Mouse (Mus musculus) layer of hippocampus, postnatal 10 days (tissue): ENCODE data around the gene Ryr2. TPM values are rescaled to one million over a fixed set of nuclear protein-coding genes. Genes with fewer than 3 reads are reported as not detected.
"Not testable (repeated sequence)": the region's sequence is repeated elsewhere in the genome, so short reads cannot be mapped to it uniquely, and the experiment has no call there.

ENCODE experiments used
- DNase-seq, 2 experiments: peaks; one replicate each; pipeline ENCODE4 v3.0.0; 2021; ENCODE audit warnings: low spot score in 2 of 2
- total RNA-seq, 2 experiments: library from RNA; stranded (reverse); gene quantifications; 2 replicates each; pipeline ENCODE4 v1.2.3; 2021

Ryr2 gene
- total RNA-seq, 2 experiments from 2014 or later, result 112 to 140 TPM

DNA sequence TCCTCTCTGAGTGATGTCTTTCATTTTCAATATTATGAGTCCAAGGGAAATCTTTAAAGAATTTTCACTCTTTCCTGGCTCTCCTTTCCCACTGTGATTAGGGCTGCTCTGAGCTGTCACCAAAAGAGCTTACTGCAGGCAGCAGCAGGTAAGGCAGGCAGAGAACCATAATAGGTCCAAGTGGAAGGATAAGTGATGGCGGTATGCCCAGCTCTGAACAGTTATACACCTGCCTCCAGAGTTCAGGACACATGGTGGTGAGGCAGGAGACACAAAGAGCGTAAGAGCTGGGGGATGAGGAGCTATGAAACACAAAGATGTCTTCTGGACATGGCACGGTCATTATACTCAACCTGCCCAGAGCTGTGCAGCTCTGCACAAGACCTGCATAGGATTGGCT is 215.0 kb downstream of the Ryr2 start:
- no peak for DNase-seq

DNA sequence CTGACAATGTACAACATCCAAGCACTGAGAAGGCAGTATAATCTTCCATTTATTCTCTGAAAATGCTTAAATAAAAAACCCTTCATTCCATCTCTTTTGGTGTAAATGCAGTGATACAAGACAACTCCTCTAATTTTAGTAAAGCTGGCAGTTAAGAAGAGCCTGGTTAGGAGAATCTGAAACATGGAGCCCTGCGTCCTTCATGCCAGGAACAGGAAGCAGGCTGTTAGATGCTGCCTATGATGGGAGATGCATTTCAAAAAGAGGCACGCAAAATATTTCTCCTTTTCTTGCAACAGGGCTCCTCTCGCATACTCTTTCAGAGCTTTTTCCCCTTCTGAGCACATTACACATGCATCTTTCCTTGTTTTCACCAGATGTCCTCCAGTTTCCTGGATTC is 215.6 kb downstream of the Ryr2 start:
- DNase-seq, result no peak

DNA sequence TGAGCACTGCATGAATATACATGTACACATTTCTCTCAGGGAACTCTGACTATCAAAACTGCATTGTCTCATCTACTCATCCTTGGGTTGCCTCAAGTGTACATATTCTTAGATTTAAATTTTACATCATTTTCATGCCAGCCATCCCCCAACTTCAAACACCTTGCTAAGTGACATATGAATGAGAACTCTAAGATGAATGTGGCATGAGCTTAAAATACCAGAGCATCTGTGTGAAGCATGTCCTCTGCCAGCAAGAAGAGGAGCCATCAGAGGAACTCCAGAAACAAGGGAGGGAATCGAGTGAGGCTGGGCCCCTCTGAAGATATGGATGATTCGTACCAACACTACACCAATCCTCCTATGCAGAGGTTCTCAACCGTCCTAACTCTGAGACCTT is 222.6 kb downstream of the Ryr2 start:
- no peak for DNase-seq

DNA sequence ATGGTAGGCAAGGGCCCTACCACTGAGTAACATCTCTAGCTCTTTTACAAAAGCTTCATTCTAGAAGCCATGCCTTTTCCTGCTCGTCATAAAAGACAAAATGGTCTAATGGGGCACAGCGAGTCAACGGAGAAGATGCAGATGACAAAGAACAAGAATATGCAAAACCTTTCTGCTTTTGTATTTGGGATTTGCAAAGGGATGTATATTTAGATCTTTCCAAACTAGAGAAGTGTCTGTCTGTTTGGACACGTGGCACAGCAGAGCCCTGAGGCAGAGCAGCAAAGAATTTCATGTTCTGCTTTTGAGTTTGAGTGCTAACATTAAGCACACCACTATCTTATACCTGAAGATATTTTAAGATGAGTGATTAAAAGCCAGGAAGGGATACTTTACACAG is 224.4 kb downstream of the Ryr2 start:
- DNase-seq, result no peak

DNA sequence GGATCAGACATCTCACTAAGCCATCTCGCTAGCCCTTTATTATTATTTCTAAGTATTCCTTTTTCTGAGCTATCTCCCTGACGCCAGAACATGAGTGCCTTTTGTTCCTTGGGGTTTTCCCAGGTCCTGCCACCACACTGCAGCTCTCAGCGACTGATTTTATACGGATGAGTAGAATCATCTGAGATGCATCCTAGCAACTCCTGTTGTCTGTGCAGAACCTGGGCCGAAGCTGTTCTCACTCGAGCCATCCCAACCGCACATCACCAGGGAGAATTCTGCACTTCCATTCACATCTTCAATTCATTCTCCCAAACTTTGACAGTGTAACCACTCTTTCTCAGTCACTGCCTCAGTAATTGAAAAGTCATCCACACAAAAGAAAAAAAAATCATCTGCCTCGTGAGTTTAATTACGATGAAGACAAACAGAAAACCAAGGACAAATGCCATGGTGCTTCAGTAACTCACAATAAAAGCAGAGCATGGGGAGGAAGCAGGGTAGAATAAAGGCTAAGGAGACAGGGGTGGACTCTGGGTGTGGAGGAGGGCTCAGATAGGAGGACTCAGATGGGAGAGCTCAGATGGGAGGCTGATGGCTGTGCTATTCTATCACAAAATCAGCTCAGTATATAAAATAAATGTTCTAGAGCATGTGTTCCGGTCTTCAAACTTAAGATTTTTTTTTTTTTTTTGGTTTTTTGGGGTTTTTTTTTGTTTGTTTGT is 226.1 kb downstream of the Ryr2 start:
- no peak for DNase-seq

DNA sequence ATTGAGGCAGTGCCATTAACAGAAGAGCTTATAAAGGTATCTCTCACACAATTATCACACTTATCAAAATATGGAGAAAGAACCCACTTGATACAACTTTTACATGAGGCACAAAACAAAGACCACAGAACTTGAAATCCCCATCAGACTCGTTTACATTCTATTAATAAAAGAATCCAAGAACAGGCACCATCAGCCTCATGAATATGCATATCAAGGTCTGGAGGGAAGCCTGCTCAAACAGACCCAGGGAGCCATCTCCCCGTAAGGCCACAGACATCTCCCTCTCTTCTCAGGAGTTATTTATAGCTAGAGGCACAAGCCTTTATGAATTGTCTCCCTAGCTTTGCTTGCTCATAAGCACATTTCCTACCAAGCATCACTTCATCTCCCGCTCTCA is 227.7 kb downstream of the Ryr2 start:
- no peak for DNase-seq

DNA sequence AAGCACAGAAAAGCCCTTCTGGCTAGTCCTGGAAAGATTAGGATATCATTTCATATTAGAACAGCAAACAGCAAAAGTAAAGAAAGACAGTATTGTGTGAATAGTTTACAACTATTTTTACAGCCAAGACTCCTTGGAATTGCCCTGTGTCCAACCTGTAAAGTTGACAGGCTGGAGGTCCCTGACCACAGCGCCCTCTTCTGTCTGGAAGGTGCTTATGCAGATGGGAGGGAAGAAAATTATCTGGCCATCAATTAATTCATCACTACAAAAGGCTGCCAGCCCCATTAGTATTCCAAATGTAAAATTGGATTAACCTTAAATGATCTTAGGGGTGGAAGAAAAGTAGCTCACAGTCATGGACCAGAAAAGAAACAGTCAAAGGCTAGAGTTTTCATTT is 231.9 kb downstream of the Ryr2 start:
- no peak for DNase-seq

DNA sequence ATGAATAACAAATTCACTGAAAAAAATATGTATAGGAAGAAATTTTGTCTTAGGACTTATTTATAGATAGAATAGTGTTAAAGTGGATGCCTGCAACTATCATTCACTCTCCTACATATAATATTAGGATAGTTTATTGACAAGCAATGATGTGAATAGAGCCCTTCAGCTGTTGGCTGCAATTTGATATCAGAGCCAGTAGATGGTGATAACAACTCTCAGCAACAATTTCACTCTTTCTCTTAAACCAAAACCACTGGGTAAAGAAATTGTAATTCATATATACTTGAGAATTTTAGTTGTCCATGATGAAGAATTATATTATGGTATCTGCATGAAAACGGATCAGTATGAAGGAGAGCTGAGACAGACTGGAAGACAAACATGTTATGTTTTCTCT is 236.8 kb downstream of the Ryr2 start:
- DNase-seq, result no peak

DNA sequence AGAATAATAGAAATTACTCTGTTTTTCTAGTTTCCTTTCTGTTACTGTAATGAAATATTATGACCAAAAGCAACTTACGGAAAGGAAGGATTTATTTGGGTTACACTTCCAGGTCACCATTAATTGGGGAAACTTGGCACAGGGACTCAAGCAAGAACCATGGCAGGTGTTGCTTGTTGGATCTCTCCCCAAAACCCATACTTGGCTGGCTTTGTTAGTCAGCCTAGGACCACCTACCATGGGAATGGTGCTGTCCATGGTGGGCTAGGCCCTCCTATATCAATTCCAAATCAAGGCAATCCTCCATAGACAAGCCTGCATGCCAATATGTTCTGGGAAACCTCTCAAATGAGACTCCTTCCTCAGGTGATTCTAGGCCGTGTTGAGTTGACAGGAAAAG is 237.3 kb downstream of the Ryr2 start:
- no peak for DNase-seq

DNA sequence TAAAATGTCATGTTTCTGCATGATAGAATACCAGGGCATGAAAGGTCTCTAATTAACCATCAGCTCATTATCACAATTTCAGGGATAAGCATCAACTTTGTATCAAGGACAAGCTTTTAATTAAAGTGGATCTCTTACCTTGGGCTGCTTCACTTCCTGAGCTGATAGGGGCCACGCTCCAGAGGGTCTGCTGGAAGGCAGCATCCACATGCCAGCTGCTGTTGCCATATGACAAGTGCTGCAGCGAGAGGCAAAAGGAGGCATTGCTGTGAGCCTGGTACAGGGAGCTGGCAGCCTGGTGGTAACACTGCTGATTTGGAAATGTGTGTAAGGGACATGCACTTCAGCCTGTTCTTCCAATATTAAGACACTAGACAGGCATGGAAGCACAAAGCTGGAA is 237.8 kb downstream of the Ryr2 start:
- no peak for DNase-seq

DNA sequence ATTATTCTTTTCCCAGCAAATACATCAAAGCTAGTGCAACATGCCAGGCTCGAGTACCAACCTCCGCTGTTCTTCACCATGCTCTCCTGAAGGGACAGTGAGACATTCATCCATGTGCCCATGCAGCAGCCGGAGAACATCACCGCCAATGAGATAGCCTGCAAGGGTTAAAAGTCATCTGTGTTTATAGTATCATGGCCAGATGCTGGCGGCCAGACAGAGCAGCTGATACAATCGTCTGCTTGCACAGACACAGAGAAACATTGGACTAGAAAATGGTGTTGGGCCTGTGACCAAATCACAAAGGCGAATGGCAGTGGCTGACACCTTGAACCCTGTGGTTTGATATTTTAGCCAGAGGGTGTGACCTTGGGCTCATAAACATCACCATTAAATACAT is 238.7 kb downstream of the Ryr2 start:
- DNase-seq, result peak; percentile 18 to 25

DNA sequence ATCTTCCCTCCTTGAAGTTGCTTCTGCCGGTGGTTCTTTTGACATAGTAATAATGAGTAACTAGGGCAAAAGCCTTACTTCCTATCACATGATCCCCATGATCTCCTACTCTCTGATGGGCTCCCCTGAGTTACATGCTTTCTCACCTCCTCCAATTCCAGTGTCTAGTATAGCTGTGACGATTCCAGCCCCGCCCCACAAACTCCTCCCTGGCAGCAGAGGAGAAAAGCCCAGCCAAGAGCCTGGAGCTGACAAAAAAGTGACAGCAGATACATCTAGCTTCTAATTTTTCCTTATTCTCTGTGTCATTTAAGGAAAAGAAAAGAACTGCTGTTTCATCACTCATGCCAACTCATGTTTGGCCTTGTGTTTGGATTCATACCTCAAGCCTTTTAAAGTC is 241.5 kb downstream of the Ryr2 start:
- no peak for DNase-seq

DNA sequence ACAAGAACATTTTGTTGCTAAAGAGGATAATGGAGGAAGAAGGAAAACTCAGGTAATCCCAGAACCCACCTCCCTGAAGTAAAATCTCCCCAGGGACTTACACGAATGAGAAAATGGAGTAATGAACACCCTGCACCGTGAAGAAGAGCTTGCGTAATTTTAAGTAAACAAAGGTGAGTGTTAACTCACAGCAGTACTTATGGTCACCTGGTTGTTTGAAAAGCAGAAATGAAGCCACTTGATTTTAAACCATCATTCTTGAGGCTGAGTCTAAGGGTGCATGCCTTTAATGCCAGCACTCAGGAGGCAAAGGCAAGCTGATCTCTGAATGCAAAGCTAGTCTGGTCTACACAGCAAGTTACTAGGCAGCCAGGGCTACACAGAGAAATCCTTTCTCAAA is 255.1 kb downstream of the Ryr2 start:
- DNase-seq, result no peak

DNA sequence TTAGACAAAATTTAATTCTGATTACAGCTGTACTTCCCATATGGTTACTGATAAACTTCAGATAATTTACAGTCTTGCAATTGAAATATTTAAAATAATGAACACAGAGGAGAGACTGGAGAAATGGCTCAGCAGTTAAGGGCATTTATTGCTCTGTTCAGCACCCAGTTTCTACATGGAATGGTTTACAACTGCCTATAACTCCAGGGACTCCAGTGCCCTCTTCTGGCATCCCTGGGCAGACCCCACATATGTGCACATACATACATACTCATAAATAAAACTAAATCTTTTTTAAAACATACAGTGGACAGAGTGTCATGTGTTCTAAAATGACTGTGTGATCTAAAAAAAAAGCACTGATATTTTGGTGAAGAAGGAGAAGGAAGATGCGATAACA is 262.9 kb downstream of the Ryr2 start:
- DNase-seq, result no peak

DNA sequence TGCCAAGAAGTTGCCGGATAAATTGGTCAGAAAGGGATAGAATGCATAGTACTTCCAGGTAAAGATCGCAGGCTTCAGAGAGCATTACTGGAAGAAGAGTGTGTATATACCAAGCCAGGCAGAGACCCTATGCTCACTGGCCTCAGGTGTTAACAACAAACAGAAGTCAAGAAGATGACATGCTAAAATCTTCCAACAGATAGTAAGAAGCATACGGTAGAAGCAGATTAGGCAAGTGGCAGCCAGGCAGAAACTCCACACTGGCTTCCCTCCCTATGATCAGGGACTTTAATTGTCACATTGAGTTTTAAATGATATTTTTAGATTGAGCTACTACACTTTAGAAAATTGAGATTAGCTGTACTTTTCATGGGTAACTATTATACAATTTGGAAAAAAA is 268.9 kb downstream of the Ryr2 start:
- no peak for DNase-seq

DNA sequence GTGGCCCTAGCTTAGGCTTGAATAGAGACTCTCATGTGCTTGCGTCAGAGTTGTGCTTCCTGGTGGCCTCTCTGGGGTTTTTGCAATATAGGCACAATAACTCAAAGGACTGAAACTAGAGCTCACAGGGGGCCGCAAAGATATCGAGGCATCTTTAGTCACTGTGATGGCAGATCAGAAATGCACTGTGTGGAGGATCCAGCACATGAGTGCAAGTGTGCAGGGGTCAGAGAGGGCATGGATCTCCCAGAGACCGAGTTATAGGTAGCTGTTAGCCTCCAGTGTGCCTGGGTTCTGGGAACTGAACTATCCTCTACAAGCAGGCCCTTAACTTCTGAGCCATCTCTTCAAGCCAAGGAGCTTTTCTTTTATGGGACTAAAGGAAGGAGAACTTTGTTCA is 269.6 kb downstream of the Ryr2 start:
- no peak for DNase-seq

DNA sequence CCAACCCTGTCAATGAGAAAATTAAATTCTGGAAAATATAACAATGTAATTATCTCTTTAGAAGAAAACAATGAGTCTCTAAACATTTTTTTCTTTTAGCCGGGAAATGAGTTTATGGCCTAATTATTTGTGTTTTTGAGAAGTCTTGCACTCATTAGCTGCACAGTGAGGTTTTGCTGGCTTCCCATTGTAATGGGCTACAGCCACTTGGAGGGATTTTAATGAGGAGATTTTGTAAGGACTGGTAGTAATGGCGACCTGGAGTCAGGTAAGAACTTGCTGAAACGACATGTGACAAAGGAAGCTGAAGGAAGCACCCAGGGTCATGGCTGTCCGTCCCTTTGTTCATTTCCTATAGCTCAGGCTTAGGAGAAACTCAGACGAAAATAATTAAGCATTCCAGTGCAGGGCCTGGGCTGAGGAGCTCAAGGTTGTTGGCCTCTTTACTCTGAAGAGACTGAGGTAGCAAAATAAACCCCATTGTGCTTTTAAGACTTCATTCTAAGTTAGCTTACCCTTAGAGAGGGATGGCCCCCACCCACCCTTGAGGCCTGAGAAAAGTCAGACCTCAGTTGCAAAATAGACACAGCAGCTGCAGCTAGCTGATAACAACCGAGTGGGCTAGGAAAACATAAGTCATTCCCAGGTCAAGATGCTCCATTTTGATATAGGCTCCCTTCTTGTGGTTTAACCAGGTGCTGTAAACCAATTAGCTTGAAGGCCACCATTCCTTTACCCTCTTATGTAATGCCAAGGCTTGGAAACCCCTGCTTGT is 270.3 kb downstream of the Ryr2 start:
- DNase-seq, result no peak

DNA sequence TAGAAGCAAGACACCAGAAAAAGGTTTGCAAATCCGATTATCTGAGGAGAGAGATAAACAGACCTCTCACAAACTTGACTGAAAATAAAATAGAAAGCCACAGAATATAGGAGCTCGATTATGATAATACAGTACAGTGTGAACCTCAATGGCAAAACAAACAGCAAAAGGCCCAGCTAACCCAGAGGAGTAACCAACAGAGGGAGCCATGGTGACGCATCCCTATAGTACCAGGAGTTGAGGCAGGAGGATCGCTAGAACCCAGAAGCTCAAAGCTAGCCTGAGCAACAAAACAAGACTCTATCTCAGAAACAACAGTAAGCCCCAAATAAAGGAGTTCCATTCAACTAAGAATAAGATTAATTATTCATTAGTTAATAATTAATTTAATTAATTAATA is 275.5 kb downstream of the Ryr2 start:
- DNase-seq, result no peak

DNA sequence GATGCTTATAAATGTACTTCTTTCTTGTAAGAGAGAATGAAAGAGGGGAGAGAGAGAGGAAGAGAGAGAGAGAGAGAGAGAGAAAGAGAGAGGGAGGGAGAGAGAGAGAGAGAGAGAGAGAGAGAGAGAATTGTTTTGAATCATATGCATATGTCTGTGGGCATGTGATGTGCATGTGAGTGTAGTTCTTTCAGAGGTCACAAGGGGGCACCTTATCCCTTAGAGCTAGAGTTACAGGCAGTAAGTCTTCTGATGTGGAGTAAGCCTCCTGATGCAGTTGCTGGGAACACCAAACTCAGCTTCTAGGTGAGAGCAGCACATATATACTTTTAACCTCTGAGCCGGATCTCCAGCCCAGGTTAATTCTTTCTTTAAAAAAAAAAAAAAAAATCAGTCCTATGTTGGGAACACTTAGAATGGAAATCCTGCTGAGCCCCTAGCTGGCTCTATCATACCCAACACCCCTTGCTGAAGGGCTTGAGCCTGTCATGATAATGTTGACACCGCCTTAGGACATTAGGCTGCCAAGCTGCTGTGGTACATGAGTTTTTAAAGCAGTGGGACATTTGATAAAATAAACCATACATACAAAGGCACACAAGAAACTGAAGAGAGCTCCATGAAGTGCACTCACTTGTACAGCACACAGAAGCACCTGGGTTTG is 281.1 kb downstream of the Ryr2 start:
- DNase-seq, result peak in 1 of 2 experiments; percentile 9

DNA sequence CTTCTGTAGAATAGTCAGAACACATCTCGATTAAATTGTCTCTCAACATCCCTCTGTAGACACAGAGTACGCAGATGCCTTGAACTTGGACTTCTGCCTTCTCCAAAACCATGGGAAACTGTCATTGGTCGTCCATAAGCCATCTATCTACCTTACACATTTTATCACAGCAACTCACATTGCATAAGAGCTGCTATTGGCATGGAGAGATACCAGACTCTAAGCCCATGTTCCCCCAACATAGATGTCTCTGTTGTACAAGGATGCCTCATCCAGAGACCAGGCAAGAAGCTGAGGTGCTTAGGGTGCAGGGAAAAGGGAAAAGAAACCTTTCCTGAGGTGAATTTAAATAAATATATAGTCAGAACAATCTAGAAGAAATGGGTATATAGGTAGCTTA is 288.0 kb downstream of the Ryr2 start:
- DNase-seq, result no peak

DNA sequence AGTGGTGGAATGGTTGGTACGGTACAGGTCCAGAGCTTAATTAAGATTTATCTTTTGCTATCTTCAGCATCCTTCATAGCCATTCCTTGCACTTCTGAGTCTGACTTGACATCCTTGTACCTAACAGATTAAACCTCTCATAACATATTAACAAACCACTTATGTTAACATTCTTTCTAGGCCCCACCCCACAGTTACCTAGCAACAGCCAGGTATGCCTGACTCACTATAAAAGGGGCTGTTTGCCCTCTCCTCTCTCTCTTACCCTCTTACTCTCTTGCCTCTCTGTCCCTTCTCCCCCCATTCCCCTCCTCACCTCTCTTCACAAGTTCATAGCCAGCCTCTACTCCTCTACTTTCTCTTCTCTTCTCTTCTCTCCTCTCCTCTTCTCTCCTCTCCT is 297.4 kb downstream of the Ryr2 start:
- not testable (repeated sequence) for DNase-seq

DNA sequence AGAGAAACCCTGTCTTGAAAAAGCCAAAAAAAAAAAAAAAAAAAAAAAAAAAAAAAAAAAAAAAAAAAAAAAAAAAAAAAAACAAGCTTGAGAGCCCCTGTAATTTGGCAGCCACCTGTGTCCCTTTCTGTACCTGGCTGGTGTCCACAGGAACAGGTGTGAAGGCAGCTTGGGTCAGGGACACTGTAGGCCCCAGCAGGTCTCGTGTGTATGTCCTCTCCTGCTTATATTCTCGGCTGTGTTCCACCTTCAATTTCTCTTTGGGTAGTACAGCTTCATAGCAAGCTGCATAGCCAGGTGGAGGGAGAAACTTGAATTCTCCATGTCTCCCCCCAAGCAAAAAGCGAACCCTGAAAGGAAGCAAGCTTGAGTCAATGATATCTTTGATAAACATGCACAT is 314.2 kb downstream of the Ryr2 start:
- no peak for DNase-seq

DNA sequence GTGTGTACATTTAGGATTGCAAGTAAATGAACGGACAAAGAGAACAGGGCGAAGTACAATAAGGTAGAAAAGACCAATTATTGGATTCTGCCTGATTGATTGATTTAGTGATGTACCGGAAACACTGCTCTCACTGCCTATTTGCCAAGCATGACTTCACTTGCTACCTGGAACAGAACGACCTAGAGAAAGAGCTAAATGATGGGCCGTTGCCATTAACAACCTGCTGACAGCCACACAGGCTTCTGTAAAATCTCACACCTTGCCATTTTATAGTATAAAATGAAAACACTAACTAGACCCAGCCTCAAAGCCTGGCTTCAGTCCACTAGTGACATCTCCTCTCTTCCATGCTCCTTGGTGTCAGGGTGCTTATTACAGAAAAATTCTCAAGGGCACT is 316.2 kb downstream of the Ryr2 start:
- no peak for DNase-seq
